Mouse (Mus musculus) midbrain, embryonic 14.5 days (tissue): ENCODE data around the gene Tas2r135. TPM values are rescaled to one million over a fixed set of nuclear protein-coding genes. Genes with fewer than 3 reads are reported as not detected.

Source experiments
- ATAC-seq: fragments of 200-750 bp; cut with Nextera tagmentation; 2 replicates; pipeline ENCODE4 v1.8.0; 2017; ENCODE audit warnings: moderate number of reproducible peaks, moderate library complexity; ENCODE audit not compliant: low FRiP score, low TSS enrichment
- DNase-seq: peaks from one replicate; pipeline ENCODE4 v3.0.0-alpha.2; 2015
- H3K27ac ChIP-seq: fragments of 300-500 bp; sonication (generic); replicated peaks from 2 replicates; pipeline ENCODE4 v1.5.1; 2014; ENCODE audit warnings: mild to moderate bottlenecking, low read depth, low read length, moderate library complexity
- H3K27me3 ChIP-seq: fragments of 300-500 bp; sonication (generic); 2 replicates; pipeline ENCODE4 v1.6.1; 2014; ENCODE audit warnings: low read length, control low read depth, mixed read lengths; ENCODE audit not compliant: control insufficient read depth, insufficient read depth
- H3K36me3 ChIP-seq: fragments of 300-500 bp; sonication (generic); 2 replicates; pipeline ENCODE4 v1.6.1; 2014; ENCODE audit warnings: low read length, control low read depth; ENCODE audit not compliant: control insufficient read depth, insufficient read depth
- H3K4me1 ChIP-seq: fragments of 300-500 bp; sonication (generic); 2 replicates; pipeline ENCODE4 v1.6.1; 2014; ENCODE audit warnings: mild to moderate bottlenecking, antibody characterized with exemption, low read length, control low read depth; ENCODE audit not compliant: control insufficient read depth, insufficient read depth
- H3K4me2 ChIP-seq: fragments of 300-500 bp; sonication (generic); 2 replicates; pipeline ENCODE4 v1.6.1; 2014; ENCODE audit warnings: mild to moderate bottlenecking, low read length, moderate library complexity
- H3K4me3 ChIP-seq: fragments of 300-500 bp; sonication (generic); replicated peaks from 2 replicates; pipeline ENCODE4 v1.5.1; 2014; ENCODE audit warnings: low read depth, low read length
- H3K9ac ChIP-seq: fragments of 300-500 bp; sonication (generic); replicated peaks from 2 replicates; pipeline ENCODE4 v1.6.1; 2014; ENCODE audit warnings: mild to moderate bottlenecking, low read length, moderate library complexity
- H3K9me3 ChIP-seq: fragments of 300-500 bp; sonication (generic); 2 replicates; pipeline ENCODE4 v1.6.1; 2016; ENCODE audit warnings: low read length, control low read depth, mixed read lengths; ENCODE audit not compliant: control insufficient read depth
- WGBS: fragments of 180-500 bp; shearing (Covaris S2); extraction: QIAGEN DNeasy Blood & Tissue Kit; methylation state at CpG from one replicate; pipeline ENCODE4 v1.1.7; 2014; 5-methylcytosine and 5-hydroxymethylcytosine counted together
- polyA plus RNA-seq: library from polyadenylated mRNA; unstranded; fragments of >200 nt; fragmentation: Nextera tagmentation; extraction: Ambion mirVana; gene quantifications from 2 replicates; pipeline ENCODE4 v1.2.1, GENCODE M21; 2014

Tas2r135 gene
- polyA plus RNA-seq, 1 experiment from 2014 or later, result not detected

DNA sequence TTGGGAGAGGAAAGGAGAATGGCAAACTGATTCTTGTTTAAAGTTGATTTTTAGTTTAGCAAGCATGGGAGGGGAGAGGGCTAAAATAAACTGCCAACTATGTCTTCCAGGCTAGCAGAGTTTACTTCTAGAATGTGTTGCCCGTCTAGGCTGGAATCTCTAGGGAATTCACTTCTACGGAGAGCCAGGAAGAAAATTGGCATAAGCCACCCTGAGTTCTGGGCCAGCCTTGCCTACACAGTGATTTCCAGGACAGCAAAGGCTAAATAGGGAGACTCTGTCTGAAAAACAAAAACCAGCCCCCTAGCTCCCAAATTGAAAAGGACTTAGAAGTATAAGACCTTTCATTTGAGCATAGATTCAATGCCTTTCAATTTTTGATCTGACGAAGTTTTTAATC, 25.7 kb upstream of the Tas2r135 start:
- H3K27me3 ChIP-seq, result no peaks in the 10 kb centered on the region
- no peaks in the 10 kb centered on the region for H3K36me3 ChIP-seq
- no peak overlapping the region for H3K4me2 ChIP-seq
- H3K4me1 ChIP-seq, result no peaks in the 10 kb centered on the region
- no peaks in the 10 kb centered on the region for H3K9me3 ChIP-seq
- H3K4me3 ChIP-seq, result no peak overlapping the region
- H3K9ac ChIP-seq, result no peak overlapping the region
- H3K27ac ChIP-seq, result no peak overlapping the region
- WGBS, result 45% methylated on average over 3 of the region's 3 CpGs
- DNase-seq (no peak), ATAC-seq (no peak)

DNA sequence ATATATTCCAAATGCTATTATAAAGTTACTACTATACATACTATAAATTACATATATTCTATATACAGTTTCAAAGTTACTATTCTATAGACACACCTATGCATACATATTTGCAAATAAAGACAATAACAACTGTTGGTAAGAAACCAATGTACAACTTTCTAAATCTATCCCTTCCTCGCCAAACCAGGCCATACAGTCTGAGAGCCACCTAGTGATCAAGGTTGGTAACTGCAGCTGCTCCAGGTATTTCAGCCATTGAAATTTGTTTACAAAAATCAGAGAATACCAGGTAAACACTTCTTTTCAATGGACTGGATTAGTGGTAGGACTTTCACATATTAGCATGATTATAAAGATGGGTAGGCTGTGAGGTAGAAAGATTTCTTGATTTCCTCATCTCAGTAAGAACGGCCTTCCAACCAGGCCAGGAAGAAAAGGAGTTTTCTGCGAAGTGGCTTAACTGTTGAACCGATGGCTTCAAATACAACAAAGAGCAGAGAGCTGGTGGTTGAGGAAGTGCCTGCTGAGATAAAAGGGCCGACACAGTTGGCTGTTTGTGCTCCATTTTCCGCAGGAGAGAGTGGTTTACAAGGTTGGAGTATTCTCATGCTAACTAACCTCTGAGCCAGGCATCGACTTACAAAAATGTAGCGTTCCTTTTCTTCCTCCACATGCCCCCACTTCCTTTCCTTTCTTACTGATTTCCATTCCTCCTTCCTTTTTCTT, 24.7 kb upstream of the Tas2r135 start:
- ATAC-seq, result no peak
- peak; percentile 84 for DNase-seq
- no peak overlapping the region for H3K27ac ChIP-seq
- H3K4me2 ChIP-seq, result peak overlapping the region; percentile 2
- 2% methylated on average over 8 of the region's 8 CpGs for WGBS
- no peaks in the 10 kb centered on the region for H3K9me3 ChIP-seq
- H3K9ac ChIP-seq, result no peak overlapping the region
- H3K4me1 ChIP-seq, result no peaks in the 10 kb centered on the region
- no peak overlapping the region for H3K4me3 ChIP-seq
- no peaks in the 10 kb centered on the region for H3K27me3 ChIP-seq
- no peaks in the 10 kb centered on the region for H3K36me3 ChIP-seq

DNA sequence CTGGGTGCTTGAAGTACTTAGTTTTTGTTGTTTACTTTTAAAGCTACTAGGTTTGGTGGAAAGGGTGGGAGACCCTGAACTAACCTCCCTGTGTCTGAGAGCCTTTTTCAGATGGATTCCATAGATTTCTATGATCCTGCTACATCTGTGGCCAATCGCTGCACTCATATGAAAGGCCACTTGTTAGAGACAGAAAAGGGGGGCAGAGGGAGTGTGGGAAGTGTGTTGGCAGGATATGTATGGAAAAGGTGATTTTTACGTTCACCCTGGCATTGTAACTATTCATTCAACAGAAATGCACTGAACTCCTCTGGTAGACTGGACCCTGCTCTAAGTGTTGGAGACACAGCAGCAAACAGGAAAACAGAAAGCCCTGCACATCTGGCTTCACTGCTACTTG, 24.0 kb upstream of the Tas2r135 start:
- Histone ChIP-seq H3K9ac (no peak overlapping the region), H3K27me3 (no peaks in the 10 kb centered on the region), H3K4me2 (no peak overlapping the region), H3K9me3 (no peaks in the 10 kb centered on the region), H3K4me3 (no peak overlapping the region), H3K36me3 (no peaks in the 10 kb centered on the region), H3K4me1 (no peaks in the 10 kb centered on the region), H3K27ac (no peak overlapping the region)
- ATAC-seq (no peak), DNase-seq (no peak)
- 24% methylated on average over 2 of the region's 2 CpGs for WGBS

DNA sequence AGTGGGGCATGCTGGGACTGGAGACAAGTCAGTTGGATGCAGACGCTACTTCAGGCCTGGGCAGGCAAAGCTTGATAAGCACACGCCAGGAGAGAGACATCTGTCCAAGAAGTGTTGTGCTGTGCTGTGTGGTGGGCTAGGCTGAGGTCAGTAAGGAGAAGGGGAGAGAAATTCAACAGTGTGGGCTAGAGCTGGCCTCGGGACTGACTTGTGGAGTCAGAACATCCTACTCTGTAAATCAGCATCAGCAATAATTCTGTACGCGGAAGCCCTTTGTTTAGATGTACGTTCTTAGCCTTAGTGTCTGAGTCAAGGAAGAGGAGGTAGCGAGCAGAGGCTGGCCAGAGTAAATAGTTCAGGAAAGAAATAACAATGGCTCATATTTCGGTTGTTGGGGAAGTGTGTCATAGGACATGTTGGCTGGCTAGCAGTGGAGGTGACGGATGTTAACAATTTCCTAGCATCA, 23.3 kb upstream of the Tas2r135 start:
- DNase-seq, result no peak
- Histone ChIP-seq H3K36me3 (no peaks in the 10 kb centered on the region), H3K9ac (no peak overlapping the region), H3K4me1 (no peaks in the 10 kb centered on the region), H3K4me3 (no peak overlapping the region), H3K9me3 (no peaks in the 10 kb centered on the region), H3K27me3 (no peaks in the 10 kb centered on the region), H3K27ac (no peak overlapping the region), H3K4me2 (no peak overlapping the region)
- 75% methylated on average over 9 of the region's 9 CpGs for WGBS
- no peak for ATAC-seq

DNA sequence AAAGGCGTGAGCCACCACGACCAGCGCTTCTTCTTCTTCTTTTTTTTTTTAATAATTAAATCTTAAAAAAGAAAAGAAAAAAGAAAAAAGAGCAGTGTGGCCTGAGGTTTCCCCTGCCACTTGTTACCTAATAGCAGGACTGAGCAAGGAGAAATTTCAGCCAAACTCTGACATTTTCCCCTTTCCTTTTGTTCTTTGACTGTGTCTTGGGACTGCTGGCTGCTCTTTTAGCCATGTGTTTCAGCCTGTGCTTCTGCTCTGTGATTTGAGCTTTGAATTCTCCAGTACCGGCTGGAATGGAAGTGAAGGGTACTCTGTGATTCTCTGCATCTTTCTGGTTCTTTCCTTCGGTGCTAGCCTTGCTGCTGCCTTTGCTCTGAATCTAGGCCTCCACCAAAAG, 21.9 kb upstream of the Tas2r135 start:
- no peaks in the 10 kb centered on the region for H3K9me3 ChIP-seq
- no peak overlapping the region for H3K4me3 ChIP-seq
- no peak overlapping the region for H3K27ac ChIP-seq
- no peak for ATAC-seq
- 95% methylated on average over 5 of the region's 5 CpGs for WGBS
- H3K36me3 ChIP-seq, result no peaks in the 10 kb centered on the region
- no peaks in the 10 kb centered on the region for H3K4me1 ChIP-seq
- no peak for DNase-seq
- H3K27me3 ChIP-seq, result no peaks in the 10 kb centered on the region
- H3K9ac ChIP-seq, result no peak overlapping the region
- no peak overlapping the region for H3K4me2 ChIP-seq

DNA sequence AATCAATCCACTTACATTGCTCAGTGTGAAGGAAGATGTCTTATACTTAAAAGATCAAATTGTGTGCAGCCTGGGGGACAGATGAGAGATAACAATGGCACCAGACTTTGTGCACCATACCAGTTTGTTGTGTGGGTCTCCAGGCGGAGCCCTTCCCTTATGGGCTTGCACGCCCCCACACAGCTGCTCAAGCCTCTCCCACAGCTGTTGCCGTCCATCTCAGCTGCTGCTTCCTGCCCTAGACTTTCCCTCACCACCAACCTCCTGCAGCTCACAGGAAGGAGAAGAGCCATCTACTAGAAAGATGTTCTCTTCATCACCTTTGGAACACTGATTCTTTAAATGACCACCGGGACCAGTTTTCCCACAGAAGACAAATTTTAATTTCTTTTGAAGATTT, 19.6 kb upstream of the Tas2r135 start:
- WGBS, result 85% methylated on average over 4 of the region's 4 CpGs
- DNase-seq (no peak), ATAC-seq (no peak)
- H3K36me3 ChIP-seq, result no peaks in the 10 kb centered on the region
- H3K4me2 ChIP-seq, result no peak overlapping the region
- no peak overlapping the region for H3K4me3 ChIP-seq
- no peaks in the 10 kb centered on the region for H3K27me3 ChIP-seq
- no peaks in the 10 kb centered on the region for H3K9me3 ChIP-seq
- H3K27ac ChIP-seq, result no peak overlapping the region
- H3K4me1 ChIP-seq, result no peaks in the 10 kb centered on the region
- H3K9ac ChIP-seq, result no peak overlapping the region

DNA sequence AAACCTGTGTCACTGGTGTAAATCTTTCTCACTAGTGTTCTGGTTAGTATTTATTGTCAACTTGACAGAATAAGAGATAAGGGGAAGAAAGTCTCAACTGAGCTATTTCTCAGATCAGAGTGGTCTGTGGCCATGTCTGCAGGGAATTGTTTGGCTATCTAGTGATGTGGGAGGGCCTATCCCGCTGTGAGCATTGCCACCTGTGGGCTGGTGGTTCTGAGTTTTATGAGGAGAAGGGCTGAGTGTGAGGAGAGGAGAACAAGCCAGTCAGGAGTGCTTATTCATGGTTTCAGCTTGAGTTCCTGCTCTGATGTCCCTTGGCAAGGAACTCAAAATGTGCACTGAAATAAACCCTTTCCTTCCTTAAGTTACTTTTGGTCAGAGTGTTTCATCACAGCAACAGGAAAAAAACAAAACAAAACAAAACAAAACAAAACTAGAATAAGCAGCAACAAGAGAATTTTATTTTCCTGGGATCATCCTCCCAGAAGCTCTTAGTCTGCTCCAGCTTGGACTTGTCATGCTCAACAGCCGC, 13.4 kb upstream of the Tas2r135 start:
- WGBS, result 56% methylated on average over 2 of the region's 2 CpGs
- no peak overlapping the region for H3K9ac ChIP-seq
- ATAC-seq, result no peak
- H3K27me3 ChIP-seq, result no peaks in the 10 kb centered on the region
- no peaks in the 10 kb centered on the region for H3K36me3 ChIP-seq
- H3K27ac ChIP-seq, result no peak overlapping the region
- no peak overlapping the region for H3K4me3 ChIP-seq
- no peak for DNase-seq
- no peak overlapping the region for H3K4me2 ChIP-seq
- H3K4me1 ChIP-seq, result no peaks in the 10 kb centered on the region
- H3K9me3 ChIP-seq, result no peaks in the 10 kb centered on the region

DNA sequence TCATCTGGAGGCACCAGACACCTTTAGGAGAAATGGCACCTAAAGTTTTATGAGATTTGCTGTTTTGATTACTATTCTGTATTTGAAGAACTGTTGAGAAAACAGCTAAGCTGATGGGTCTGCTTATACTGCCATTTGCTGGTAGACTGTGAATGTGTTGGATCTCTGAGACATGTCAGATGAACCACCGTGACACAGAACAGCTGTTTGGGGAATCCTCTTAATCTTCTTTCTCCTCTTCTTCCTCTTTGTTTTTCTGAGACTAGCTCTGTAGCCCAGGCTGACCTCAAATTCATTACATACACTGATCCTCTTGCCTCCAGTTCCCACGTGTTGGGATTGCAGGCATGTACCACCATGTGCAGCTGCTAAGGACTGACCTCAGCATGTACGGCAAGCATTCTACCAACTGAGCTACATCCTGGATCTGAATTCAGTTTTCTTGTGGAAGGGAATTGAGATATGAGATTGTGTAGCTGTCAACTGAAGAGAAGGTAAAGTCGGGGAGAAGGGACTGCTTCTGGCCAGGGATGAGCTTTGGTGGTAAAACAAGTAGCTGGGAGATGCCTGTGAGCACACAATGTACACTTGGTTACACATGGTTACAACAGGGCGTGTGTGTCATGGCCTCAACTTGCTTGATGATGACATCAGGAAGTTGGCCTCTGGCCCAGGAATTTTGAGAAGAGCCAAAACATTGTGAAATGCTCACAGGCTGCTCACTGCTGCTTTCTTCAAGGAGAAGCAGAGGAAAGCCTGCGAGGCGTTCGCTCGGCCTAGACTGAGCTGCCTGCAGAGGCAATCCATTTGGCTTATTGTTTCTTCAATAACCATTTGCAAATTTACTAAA, 9.0 kb upstream of the Tas2r135 start:
- no peak overlapping the region for H3K4me2 ChIP-seq
- H3K4me1 ChIP-seq, result no peaks in the 10 kb centered on the region
- no peaks in the 10 kb centered on the region for H3K27me3 ChIP-seq
- no peaks in the 10 kb centered on the region for H3K9me3 ChIP-seq
- H3K4me3 ChIP-seq, result no peak overlapping the region
- 77% methylated on average over 9 of the region's 9 CpGs for WGBS
- no peak overlapping the region for H3K27ac ChIP-seq
- no peak overlapping the region for H3K9ac ChIP-seq
- DNase-seq (peak; percentile 8), ATAC-seq (no peak)
- no peaks in the 10 kb centered on the region for H3K36me3 ChIP-seq
